Mouse (Mus musculus) E14TG2a.4 (cell line): ENCODE results near the gene T2.

Experiments used
- CTCF ChIP-seq: conservative IDR thresholded peaks from 2 replicates; pipeline ENCODE4 v1.5.1; 2014; ENCODE audit warnings: low read length
- NANOG ChIP-seq: IDR thresholded peaks from 2 replicates; pipeline ENCODE4 v1.6.1; 2014; ENCODE audit warnings: borderline replicate concordance, low read length, mixed read lengths

DNA sequence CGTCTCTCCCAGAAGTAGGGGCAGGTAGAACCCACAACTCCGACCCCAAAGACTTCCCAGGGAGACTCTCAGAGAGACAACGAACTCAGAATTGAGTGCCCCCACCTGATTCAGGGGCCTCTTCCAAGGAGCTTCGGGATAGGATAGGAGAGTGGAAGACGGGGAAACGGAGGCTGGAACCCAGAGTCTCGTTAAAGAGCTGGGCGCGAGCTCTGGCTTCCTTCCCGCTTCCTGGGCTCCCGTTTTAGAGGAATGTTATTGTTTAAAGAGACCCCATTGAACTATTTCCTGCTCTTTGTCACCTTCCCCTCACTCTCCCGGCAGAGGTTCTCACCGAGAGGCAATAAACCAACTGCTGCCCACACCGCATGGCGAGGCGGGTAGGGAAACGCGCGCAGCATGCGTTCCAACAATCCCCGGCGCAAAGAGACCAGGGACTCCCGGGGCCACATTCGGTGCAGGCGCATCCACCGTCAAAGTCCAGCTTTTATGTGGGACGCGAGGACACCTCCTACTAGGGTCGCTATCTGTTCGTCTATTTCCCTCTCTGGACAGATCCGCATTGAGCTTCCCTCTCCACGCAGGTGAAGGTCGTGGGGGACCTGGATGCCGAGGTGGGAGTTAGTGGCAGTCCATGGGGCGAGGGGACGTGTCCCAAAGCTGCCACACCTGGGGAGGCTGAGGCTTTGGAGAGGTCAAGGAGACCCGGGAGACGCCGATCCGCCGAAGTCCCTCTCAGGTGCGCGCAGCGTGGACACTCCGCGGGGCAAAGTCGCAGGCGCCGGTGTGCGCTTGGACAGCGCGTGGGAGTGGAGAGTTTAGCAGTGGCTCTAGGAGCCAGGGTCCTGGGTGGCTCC is 77.6 kb downstream of the T2 start:
- TF ChIP-seq CTCF (no peak), NANOG (no peak)
